Mouse (Mus musculus): ENCODE data around the gene Gm38655. TPM values are rescaled to one million over a fixed set of nuclear protein-coding genes. Genes with fewer than 3 reads are reported as not detected.
"Not testable (repeated sequence)": the region's sequence is repeated elsewhere in the genome, so short reads cannot be mapped to it uniquely, and the experiment has no call there.

Gm38655 gene
- polyA plus RNA-seq (2016; fragmentation: Nextera tagmentation; extraction: Ambion mirVana): not detected in 2 replicates

GRCm38 (mm10) chr17:25175411-25175810 is at the start of gene Gm38655:
Gene Gm38655, minus strand, starts transcription at chr17:25175471.
- H3K36me3 ChIP-seq: no peaks in the 10 kb centered on the region
- H3K9me3 ChIP-seq (replicated peaks): no peaks in the 10 kb centered on the region
- DNase-seq (ENCODE audit: low spot score): no peak
- peaks cover 7% of the 10 kb centered on the region; the same call in 1 of the 2 replicates for H3K4me1 ChIP-seq
- H3K27ac ChIP-seq (replicated peaks): no peak within 1 kb of the TSS
- no peaks in the 10 kb centered on the region for H3K27me3 ChIP-seq (ENCODE audit: low read depth, poor library complexity, severe bottlenecking)
- no peak within 1 kb of the TSS for H3K4me3 ChIP-seq
- WGBS: 73% methylated on average over 9 of the region's 9 CpGs

- H3K36me3 ChIP-seq: peaks cover 21% of the 10 kb centered on the region
- H3K27ac ChIP-seq (replicated peaks): no peak overlapping the region
- peaks cover 13% of the 10 kb centered on the region for H3K27me3 ChIP-seq (ENCODE audit: low read depth, poor library complexity, severe bottlenecking)
- H3K4me1 ChIP-seq: peaks cover 20% of the 10 kb centered on the region
- 87% methylated on average over 7 of the region's 7 CpGs for WGBS
- no peak for DNase-seq (ENCODE audit: low spot score)
- no peak overlapping the region; the same call in 1 of the 2 replicates for H3K4me3 ChIP-seq
- no peaks in the 10 kb centered on the region for H3K9me3 ChIP-seq (replicated peaks)
Measured at GRCm38 (mm10) chr17:25224586-25225222, 49.4 kb upstream of the Gm38655 start.

- no peak for DNase-seq (ENCODE audit: low spot score)
Measured at GRCm38 (mm10) chr17:25222951-25223601, 47.8 kb upstream of the Gm38655 start.

GRCm38 (mm10) chr17:25222504-25222940 is 47.3 kb upstream of the Gm38655 start:
- peaks cover 13% of the 10 kb centered on the region for H3K27me3 ChIP-seq (ENCODE audit: low read depth, poor library complexity, severe bottlenecking)
- peak overlapping the region; percentile 60 for H3K4me3 ChIP-seq
- not testable (repeated sequence) for H3K9me3 ChIP-seq (replicated peaks); H3K27ac ChIP-seq (replicated peaks); DNase-seq (ENCODE audit: low spot score)
- WGBS: 9% methylated on average over 16 of the region's 28 CpGs
- peaks cover 22% of the 10 kb centered on the region for H3K36me3 ChIP-seq
- H3K4me1 ChIP-seq: peaks cover 20% of the 10 kb centered on the region

More at GRCm38 (mm10) chr17:25222951-25223601, 47.8 kb upstream of the Gm38655 start:
- peaks cover 13% of the 10 kb centered on the region for H3K27me3 ChIP-seq (ENCODE audit: low read depth, poor library complexity, severe bottlenecking)
- WGBS: 47% methylated on average over 6 of the region's 6 CpGs
- H3K4me3 ChIP-seq: peak overlapping the region; percentile 60
- H3K4me1 ChIP-seq: peaks cover 20% of the 10 kb centered on the region
- peaks cover 22% of the 10 kb centered on the region for H3K36me3 ChIP-seq
- H3K9me3 ChIP-seq (replicated peaks): no peaks in the 10 kb centered on the region
- H3K27ac ChIP-seq (replicated peaks): no peak overlapping the region

GRCm38 (mm10) chr17:25221821-25222503 is 46.7 kb upstream of the Gm38655 start:
- H3K4me3 ChIP-seq: peak overlapping the region; percentile 60
- WGBS: under 1% methylated on average over 17 of the region's 30 CpGs
- peaks cover 13% of the 10 kb centered on the region for H3K27me3 ChIP-seq (ENCODE audit: low read depth, poor library complexity, severe bottlenecking)
- peaks cover 20% of the 10 kb centered on the region for H3K4me1 ChIP-seq
- H3K36me3 ChIP-seq: peaks cover 22% of the 10 kb centered on the region
- H3K9me3 ChIP-seq (replicated peaks): no peaks in the 10 kb centered on the region
- DNase-seq (ENCODE audit: low spot score): peak; percentile 62
- H3K27ac ChIP-seq (replicated peaks): peak overlapping the region; percentile 77

GRCm38 (mm10) chr17:25220746-25221145 is 45.5 kb upstream of the Gm38655 start:
- H3K9me3 ChIP-seq (replicated peaks): no peaks in the 10 kb centered on the region
- H3K27ac ChIP-seq (replicated peaks): no peak overlapping the region
- WGBS: 90% methylated on average over 1 of the region's 1 CpGs
- peaks cover 27% of the 10 kb centered on the region for H3K36me3 ChIP-seq
- peaks cover 20% of the 10 kb centered on the region for H3K4me1 ChIP-seq
- 0 out of 2 replicates have a peak overlapping the region, but pooled peaks have one; percentile 60 for H3K4me3 ChIP-seq
- DNase-seq (ENCODE audit: low spot score): no peak
- H3K27me3 ChIP-seq (ENCODE audit: low read depth, poor library complexity, severe bottlenecking): peaks cover 13% of the 10 kb centered on the region

GRCm38 (mm10) chr17:25219492-25220295 is 44.4 kb upstream of the Gm38655 start:
- H3K9me3 ChIP-seq (replicated peaks): no peaks in the 10 kb centered on the region
- H3K4me1 ChIP-seq: peaks cover 20% of the 10 kb centered on the region
- H3K4me3 ChIP-seq: no peak overlapping the region
- no peak for DNase-seq (ENCODE audit: low spot score)
- 90% methylated on average over 15 of the region's 15 CpGs for WGBS
- H3K36me3 ChIP-seq: peaks cover 33% of the 10 kb centered on the region
- peaks cover 13% of the 10 kb centered on the region for H3K27me3 ChIP-seq (ENCODE audit: low read depth, poor library complexity, severe bottlenecking)
- no peak overlapping the region for H3K27ac ChIP-seq (replicated peaks)

- H3K36me3 ChIP-seq: peaks cover 40% of the 10 kb centered on the region
- no peak overlapping the region for H3K4me3 ChIP-seq
- peaks cover 20% of the 10 kb centered on the region for H3K4me1 ChIP-seq
- DNase-seq (ENCODE audit: low spot score): no peak
- no peak overlapping the region for H3K27ac ChIP-seq (replicated peaks)
- 89% methylated on average over 9 of the region's 9 CpGs for WGBS
- peaks cover 13% of the 10 kb centered on the region for H3K27me3 ChIP-seq (ENCODE audit: low read depth, poor library complexity, severe bottlenecking)
- H3K9me3 ChIP-seq (replicated peaks): no peaks in the 10 kb centered on the region
Measured at GRCm38 (mm10) chr17:25218967-25219366, 43.7 kb upstream of the Gm38655 start.

- H3K27me3 ChIP-seq (ENCODE audit: low read depth, poor library complexity, severe bottlenecking): no peaks in the 10 kb centered on the region
- peaks cover 71% of the 10 kb centered on the region for H3K36me3 ChIP-seq
- no peaks in the 10 kb centered on the region for H3K9me3 ChIP-seq (replicated peaks)
- H3K27ac ChIP-seq (replicated peaks): no peak overlapping the region
- no peak for DNase-seq (ENCODE audit: low spot score)
- WGBS: 93% methylated on average over 3 of the region's 3 CpGs
- H3K4me1 ChIP-seq: no peaks in the 10 kb centered on the region
- H3K4me3 ChIP-seq: no peak overlapping the region
Measured at GRCm38 (mm10) chr17:25215431-25215830, 40.2 kb upstream of the Gm38655 start.

GRCm38 (mm10) chr17:25211705-25212104 is 36.4 kb upstream of the Gm38655 start:
- Histone ChIP-seq H3K27ac (replicated peaks) (no peak overlapping the region), H3K27me3 (ENCODE audit: low read depth, poor library complexity, severe bottlenecking) (no peaks in the 10 kb centered on the region), H3K36me3 (peaks cover 96% of the 10 kb centered on the region), H3K4me3 (no peak overlapping the region), H3K9me3 (replicated peaks) (no peaks in the 10 kb centered on the region), H3K4me1 (no peaks in the 10 kb centered on the region)
- WGBS: 90% methylated on average over 4 of the region's 4 CpGs
- no peak for DNase-seq (ENCODE audit: low spot score)

- Histone ChIP-seq H3K9me3 (replicated peaks) (no peaks in the 10 kb centered on the region), H3K36me3 (peaks cover 96% of the 10 kb centered on the region), H3K27me3 (ENCODE audit: low read depth, poor library complexity, severe bottlenecking) (no peaks in the 10 kb centered on the region), H3K4me1 (no peaks in the 10 kb centered on the region), H3K27ac (replicated peaks) (no peak overlapping the region), H3K4me3 (no peak overlapping the region)
- DNase-seq (ENCODE audit: low spot score): no peak
- 91% methylated on average over 15 of the region's 15 CpGs for WGBS
Measured at GRCm38 (mm10) chr17:25210680-25211466, 35.6 kb upstream of the Gm38655 start.

Data from midbrain, embryonic 10.5 days (tissue).